Mouse (Mus musculus) induced T-regulatory cell, adult 2 months (primary cell): Measurements from ENCODE around the gene Ncbp3.
A peak's percentile ranks its signal among the peaks of the same experiment; 100 is the strongest.

Experiments
- DNase-seq: peaks from one replicate; pipeline ENCODE4 v3.0.0-alpha.2; 2012; ENCODE audit warnings: low read depth

The Ncbp3 gene

DNA sequence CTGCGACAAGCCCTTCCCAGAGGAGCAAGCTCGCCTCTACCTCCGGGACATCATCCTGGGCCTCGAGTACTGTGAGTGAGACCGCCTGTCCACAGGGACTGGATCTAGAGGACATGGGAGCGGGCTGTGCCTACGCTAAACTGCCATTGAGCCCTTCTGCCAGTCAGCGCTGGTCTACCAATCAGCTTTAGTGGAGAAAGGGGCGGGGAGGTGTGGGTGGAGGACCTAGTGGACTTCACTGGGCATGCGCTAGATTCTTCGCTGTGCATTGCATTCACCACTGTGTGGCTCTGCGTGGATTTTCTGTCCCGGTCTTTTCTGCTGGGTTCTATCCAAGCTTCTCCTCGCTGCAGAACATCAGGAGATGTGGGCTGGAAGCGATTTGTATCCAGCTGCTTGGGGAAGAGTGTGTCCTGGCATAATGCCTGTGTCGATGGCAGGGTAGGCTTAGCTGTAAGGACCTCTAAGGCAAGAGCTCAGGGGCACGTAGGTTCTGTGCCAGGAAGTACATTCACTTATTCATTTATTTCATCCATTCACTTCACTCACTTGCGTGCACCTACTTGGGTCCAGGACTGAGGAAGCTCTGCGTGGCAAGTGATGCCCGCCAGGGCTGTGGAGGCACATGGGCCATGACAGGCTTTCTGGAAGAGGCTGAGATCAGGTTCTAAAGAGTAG lies 16.6 kb upstream of the Ncbp3 start:
- peak; percentile 87 for DNase-seq

DNA sequence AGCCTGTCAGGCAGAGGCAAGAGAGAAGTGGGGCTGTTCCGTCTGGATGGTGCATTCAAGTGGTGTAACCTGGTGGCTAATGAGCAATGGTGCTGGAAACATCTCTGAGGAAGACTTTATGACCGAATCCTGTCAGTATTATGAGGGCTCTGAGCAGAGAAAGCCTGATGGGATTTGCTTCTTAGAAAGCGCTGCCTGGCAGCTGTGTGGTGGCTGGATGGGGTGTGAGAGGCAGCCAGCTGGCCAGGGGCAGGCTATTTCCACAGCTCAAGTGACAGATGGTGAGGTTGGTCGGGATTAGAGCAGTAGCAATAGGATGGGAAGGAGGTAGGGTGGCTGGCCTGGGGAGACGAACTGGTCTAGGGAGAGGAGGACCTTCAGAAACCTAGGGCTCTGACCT lies 16.0 kb upstream of the Ncbp3 start:
- no peak for DNase-seq

DNA sequence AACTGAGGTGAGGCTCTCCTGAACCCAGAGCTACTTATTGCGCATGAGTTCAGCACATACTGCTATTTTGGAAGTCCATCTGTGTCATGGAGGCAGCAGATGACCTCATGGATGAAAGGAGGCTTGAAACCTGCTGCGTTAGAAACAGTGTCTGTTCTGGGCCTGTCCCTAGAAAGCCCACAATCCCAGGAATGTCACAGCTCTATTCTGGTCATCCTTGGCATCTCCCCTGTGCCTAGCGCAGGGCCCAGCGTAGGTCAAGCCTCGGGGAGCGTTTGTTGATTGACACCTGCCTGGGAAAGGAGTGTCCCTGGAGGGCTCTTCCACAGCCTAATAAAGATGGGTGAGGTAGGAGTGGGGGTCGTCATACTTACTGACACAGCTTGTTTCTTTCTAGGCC lies 11.5 kb upstream of the Ncbp3 start:
- no peak for DNase-seq

DNA sequence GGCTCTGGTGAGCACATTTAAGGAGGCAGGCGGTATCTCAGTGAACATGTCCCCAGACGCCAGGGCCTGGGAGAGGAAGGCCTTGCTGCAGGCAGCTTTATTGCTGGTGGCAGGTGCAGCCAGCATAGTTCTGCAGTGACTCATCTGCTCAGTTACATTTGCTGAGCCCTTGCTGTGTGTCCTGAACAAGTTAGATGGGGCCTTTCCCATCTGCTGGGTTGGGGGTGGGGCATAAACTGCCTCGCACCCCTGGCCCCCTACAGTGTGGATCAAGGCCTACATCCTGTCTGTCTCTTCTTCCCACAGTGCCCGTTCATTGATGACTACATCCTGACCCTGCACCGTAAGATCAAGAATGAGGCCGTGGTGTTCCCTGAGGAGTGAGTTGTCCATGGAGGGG lies 10.7 kb upstream of the Ncbp3 start:
- DNase-seq = no peak

DNA sequence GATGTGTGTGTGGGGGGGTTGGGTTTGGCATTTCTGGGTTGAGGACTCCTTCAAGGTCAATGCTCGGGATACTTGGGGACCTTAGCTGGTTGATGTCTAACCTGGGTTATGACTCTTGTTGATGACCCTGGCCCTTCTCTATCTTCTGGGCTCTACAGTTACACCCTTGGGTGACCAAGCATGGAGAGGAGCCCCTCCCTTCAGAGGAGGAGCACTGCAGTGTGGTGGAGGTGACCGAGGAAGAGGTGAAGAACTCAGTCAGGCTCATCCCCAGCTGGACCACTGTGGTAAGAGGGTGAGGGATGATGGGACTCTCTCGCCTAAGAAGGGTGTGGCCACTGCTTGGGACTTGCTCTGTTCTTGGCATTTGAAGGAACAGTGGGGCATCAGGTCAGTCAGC lies 9.9 kb upstream of the Ncbp3 start:
- no peak for DNase-seq

DNA sequence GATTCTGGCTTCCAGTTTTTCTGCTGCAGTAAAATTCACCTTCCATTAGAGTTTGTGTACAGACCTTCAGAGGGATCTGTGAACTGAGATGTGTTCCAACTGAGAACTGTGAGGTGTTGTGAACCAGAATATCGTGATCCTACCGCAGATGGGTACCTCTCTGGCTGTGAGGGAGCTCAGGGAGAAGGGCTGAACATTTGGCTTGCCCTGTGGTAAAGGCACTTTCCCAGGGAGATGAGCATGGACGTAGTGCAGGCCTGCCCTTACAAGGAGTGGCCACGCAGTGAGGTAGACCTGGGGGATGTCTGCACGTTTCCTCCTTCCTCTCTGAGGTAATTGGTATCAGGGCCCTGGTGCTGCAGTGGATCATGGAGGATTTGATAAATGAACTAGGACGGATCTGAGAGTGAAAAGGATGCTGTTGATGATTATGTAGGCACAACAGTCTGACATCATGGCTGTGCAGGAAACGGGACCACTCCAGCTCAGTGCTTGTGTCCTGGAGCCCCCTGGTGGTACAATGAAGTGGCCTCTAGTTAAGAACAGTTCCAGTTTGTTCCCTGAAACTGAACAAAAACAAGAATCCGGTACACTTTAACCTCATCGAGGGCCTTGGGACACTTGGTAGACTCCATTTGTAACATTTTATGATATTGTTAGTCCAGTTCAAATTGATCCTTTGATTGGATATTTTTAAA lies 8.3 kb upstream of the Ncbp3 start:
- DNase-seq = peak; percentile 78

DNA sequence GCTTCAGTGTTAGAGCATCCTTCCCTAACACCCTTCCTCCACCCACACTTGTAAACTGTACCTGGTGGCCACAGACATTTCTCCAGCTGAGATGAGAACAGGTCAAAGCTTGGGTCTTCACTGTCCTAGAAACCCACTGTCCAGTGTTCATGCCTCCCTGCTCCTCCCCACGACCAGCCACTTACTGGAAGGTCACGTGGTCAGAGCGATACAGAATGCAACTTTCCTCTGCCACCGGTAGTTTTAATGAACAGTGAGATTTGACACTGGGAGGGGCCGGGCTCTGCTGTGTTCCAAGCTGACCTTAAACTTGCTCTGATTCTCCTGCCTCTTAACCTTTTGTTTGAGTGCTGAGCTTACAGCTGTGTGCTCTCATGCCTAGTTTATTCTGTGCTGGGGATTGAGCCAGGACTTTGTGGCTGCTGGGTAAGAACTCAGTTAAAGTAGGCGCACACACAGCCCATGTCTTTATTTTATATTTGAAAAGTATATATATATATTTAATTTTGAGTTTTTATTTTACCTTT lies 3.3 kb upstream of the Ncbp3 start:
- no peak for DNase-seq

DNA sequence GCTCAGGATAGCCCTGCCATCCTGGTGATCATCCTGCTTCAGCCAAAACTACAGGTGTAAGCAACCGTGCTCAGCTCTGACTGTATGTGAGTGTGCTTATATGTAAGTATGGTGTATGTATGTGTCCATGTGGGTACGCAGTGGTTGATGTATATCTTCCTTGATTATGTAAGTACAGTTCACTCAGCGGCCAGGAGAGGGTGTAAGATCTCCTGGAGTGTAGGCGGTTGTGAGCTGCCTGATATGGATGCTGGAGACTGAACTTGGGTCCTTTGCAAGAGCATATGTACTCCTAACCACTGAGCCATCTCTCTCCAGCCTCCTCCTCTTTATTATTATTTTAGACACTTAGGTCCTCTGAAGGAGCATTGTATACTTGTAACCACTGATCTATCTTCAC lies 2.8 kb upstream of the Ncbp3 start:
- DNase-seq = peak; percentile 55

DNA sequence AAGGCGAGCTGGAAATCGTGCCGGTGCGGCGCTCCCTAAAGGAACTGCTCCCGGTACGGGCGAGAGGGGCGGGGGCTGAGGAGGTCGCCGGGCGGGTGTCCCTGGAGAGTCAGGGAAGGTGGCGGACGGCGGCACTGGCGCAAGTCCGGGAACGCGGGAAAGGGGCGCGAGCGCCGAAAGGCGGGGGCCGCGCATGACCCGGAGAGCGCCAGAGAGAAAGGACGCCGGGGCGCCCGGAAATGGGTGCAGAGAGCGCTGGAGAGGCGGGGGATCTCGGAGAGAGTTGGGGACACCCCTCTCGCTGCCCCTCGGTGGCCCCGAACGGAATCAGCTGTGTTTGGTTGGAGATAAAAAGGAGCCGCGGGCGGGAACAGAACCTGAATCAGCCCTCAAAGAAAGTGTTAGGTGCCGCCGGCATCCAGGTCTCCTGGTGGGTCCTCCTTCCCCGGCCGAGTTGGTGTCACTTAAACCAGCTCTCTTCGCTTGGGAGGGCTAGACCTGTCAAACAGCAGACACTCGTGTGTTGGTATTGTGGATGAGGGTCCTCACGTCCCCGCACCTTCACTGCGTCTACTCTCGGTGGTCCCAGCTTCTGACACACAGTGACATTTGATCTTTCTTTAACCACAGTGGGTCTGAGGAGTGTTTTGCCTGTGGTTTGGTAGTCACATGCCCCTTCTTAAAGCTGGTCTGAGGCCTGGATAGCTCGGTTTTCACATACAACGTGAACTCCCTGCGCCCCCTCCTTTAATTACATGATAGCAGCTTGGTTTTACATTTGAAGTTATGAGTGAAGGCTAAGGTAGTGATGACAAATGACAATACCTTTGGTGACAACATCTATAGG lies 670 bp downstream of the Ncbp3 start:
- peak; percentile 82 for DNase-seq

DNA sequence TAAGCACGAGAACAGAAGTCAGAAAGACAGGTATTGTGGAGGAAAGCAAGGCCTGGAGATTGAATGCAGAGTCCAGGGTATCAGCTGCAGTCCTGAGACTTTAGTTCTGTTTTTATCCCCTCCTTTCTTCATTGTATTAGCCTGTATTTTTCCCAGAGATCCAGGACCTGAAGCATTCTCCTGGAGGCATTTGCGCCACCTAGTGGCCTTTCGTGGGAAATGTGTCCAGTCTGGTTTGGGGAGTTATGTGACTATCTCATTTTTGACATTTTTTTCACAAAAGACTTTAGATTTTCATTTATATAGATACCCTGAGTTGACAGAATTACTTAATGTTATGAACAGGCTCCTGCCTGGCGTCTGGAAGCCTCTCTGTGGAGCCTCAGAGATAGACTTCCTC lies 1.8 kb downstream of the Ncbp3 start:
- peak; percentile 89 for DNase-seq

DNA sequence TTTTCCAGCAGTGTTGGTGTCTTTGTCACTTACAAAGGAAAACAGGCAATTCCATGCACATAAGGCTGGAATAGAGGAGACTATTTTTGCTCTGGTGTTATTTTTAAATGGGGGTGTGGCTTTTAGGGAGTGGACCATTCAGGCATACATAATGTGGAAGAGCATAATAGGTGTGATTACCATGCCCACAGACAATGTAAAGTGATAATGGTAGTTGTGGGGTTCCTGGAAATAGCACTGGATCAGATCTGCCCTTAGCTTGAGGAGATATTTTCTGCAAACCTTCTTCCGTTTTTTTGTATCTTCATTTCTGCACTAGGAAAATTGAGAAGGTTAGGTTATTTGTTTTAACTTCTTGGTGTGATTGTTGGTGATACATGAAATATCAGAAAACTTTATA lies 5.2 kb downstream of the Ncbp3 start:
- DNase-seq = no peak

DNA sequence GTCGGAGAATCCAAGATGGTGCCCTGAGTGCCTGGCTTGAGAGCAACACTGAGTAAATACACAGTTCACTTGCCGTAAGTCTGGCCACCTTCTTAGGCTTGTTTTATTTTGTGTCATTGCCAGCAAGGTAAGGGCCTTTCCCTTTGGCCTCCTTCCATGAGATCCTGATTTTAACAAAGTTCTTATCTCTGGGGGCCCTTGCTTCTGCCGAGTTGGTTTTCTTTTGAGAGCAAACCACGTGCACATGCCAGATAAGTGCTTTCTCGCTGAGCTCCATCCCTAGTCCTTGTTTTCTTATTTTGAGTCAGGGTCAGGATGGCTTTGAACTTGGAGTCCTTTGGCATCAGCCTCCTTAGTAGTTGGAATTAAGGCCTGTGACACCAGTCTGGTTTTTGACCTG lies 10.1 kb downstream of the Ncbp3 start:
- no peak for DNase-seq

DNA sequence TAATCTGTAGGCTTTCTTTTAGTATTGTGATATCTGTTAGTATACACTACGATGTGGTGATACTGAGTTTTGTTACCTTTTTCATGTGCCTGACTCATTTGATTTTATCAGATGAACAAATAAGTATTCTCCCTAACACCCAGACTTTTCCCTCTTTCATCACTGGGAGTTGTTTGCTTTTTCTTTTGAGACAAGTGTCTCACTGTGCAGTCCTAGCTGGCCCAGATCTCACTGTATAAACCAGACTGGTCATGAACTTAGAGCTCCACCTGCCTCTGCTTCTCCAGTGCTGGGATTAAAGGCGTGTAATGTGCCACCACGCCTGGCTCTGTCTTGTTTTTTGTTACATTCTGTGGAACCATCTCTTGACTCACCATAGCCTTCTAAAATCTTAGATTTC lies 12.0 kb downstream of the Ncbp3 start:
- no peak for DNase-seq

DNA sequence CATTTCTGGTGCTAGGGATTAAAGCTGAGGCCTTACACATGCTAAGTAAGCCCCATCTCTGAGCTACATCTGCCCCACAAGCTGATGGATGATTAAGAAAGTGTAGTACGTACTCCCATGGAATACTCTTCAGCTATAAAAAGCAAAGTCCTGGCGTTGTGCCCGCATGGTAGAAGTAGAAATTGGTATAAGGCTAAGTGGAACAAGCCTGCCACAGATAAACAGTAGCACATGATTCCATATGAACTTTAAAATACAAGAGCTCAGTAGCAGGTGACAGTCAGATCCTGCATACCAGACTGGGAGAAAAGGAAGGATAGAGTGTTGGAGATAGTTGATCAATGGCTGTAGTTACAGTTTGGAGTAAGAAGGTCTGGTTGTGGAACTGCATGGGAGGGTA lies 13.8 kb downstream of the Ncbp3 start:
- no peak for DNase-seq

DNA sequence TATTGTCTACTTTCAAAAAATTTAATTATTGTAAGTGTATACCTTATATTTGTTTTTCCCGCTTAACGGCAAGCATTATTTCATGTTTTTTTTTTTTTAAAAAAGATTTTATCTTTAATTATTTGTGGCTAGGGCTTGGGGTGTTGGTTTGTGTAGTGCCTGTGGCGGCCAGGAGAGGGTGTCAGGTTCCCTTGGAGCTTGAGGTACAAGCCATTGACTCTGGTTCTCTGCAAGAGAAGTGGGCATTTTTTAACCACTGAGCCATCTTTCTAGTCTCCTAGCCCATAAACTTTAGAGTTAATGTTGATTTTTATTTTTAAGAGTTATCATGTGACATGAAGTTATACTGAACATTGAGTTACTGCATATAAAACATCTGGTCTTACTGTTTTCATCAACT lies 24.3 kb downstream of the Ncbp3 start:
- DNase-seq = peak; percentile 77

DNA sequence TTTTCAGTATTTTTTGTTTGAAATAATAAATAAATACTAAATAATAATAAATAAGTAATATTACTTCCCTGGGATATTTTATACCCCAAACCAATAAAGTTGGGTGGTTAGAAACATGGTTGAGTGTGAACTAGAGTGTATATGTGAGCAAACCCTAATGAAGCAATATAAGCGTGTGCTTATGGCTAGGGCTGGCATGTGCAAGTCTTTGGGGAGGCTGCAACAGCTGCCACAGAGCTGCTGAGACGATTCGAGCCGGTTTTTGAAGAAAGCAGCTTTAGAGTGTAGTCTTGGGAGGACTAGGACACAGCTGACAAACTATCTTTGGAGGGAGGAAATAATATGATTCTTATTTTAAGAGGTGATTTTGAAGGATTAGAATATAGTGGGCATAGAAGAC lies 28.7 kb downstream of the Ncbp3 start:
- no peak for DNase-seq

DNA sequence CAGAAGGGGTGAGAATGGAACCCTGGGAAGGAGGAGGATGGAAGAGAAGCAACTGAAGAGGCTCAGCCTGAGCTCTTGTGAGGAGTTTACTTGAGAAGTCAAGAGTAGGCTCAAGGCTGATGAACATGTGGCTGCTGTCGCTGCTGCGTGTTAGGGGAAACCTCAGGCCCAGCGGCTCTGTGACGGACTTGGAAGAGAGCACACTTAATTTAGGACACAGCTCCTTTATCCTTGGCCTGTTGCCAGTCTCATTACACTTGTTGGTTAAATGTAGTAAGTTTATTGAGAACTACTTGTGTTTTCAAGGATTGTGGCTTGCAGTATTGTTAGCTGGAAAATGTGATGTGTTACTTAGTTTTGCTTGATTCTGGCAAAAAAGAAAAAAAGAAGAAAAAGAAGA lies 29.1 kb downstream of the Ncbp3 start:
- DNase-seq = no peak

DNA sequence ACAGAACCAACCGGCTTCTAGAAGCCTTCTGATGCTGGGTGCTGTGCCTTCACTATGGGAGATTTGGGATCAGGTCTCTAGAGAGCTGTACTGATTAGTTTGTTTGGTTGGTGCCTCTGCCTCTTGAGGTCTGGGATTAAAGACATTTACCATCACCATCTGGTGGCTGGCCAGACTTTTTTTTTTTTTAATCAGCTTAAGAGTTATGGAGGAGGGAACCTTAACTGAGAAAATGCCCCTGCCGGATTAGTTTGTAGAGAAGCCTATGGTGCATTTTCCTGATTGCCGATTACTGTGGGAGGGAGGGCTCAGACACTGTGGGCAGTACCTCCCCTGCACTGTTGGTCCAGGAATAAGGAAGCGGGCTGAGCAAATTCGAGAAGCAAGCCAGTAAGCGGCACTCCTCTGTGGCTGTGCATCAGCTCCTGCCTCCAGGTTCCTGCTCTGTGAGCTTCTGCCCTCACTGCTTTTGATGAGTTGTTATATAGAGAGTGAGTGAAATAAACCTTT lies 29.7 kb downstream of the Ncbp3 start:
- no peak for DNase-seq

DNA sequence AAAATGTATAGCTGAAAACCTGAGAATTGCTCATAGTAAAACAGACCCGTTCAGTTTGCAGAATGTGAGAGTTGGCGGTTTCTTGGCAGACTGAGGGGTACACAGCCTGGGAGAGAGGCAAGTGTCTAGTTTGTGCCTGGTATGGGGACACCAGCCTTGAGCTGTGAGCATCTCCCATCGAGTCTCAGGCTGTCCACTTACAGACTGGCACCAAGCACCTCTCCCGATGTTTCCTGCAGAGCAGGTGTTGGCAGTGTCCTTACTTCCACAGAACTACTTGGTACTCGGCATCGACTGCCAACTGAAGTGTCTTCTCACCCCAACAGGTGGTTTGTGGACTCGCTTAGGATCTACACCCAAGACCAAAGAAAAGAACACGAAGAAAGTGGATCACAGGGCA lies 31.0 kb downstream of the Ncbp3 start:
- no peak for DNase-seq

DNA sequence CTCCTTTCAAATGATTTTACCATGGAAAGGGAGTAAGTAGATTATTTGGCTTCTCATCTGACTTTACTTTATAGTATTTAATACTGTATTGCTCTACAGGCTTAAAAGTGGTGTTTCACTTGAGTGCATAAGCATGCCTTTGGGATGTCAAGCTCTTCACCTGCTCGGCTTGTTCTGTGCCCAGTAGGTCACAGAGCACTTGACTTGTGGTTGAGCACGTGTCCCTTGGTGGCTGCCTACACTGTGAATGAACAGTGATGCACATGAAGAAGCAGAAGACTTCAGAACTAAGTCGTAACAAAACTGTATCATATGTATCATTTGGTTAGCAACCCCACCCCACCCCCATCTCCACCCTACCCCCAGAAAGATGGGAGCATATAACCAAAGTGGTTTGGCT lies 32.7 kb downstream of the Ncbp3 start:
- no peak for DNase-seq

DNA sequence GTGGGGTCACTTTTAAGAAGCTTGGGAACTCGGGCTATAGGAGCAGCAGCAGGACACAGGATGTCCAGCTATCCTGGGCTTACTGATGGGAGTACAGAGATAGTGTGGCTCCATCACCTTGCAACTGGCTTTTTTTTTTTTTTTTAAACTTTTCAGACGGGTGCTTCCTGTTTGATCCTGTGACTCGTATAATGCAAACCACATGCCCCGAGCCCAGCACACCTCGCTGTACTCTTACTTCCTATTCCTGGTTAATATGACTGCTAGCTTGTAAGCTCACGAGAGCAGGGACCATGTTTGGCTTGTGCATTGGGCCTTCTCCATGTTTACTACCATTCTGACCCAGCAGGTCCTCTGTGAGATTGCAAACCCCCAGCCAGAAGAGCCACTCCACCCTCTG lies 36.7 kb downstream of the Ncbp3 start:
- DNase-seq = peak; percentile 73

DNA sequence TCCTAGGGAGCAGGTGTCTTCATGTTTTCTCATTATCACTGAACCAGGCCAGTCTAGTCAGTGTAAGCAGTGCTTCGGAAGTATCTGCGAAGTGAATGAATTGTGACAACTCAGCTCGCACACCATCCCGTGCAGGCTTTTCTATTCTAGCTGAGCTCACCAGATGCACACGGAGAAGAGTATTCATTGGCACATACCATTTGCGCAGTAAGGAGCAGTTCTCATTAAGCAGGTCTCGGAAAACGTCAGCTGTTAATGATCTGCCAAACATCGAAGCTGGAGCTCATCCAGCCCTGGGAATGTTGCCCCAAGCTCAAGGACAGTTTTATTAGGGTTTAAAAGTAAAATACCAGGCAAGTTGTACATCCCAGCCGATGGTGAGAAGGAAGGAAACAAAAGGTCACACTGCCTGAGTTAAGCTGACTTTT lies 37.2 kb downstream of the Ncbp3 start:
- DNase-seq = no peak

DNA sequence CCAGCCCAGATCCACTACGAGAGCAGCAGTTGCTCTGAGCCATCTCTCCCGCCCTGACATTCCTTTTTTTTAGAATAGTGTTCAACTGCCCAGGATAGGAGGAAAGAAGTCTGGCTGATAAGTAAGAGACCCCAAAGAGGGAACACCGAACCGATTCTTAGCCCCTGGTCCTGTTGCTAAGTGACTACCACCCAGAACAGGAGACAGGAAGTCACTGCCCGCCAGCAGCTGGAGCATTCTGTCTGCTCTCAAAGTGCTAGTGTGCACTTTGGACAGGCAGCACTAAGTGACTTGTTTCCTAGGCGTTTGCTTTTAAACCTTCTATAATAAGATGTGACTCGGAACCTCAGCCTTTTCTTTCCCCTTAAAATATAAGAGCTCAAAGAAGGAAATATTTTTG lies 37.8 kb downstream of the Ncbp3 start:
- peak; percentile 52 for DNase-seq
